Mouse (Mus musculus): ENCODE results near the gene Casq1.

Casq1 gene

GRCm38 (mm10) chr1:172206141-172206917 is 13.3 kb downstream of the Casq1 start, which contains the start of gene Pea15a:
Pea15a (minus strand) TSS chr1:172206804.
- peak; percentile 74 for DNase-seq (ENCODE audit: low spot score in 2 of 2)

- DNase-seq (ENCODE audit: low spot score in 2 of 2), result no peak
These were observed 14.0 kb downstream of the Casq1 start for GRCm38 (mm10) chr1:172205741-172206087.

- DNase-seq (ENCODE audit: low spot score in 2 of 2), result no peak
These were observed 14.6 kb downstream of the Casq1 start for GRCm38 (mm10) chr1:172204814-172205740.

- DNase-seq (ENCODE audit: low spot score in 2 of 2), result no peak
These were observed 15.4 kb downstream of the Casq1 start for GRCm38 (mm10) chr1:172204033-172204813.

- no peak for DNase-seq (ENCODE audit: low spot score in 2 of 2)
These were observed 16.1 kb downstream of the Casq1 start for GRCm38 (mm10) chr1:172203566-172203965.

- DNase-seq (ENCODE audit: low spot score in 2 of 2), result no peak
These were observed 16.7 kb downstream of the Casq1 start for GRCm38 (mm10) chr1:172202894-172203522.

- DNase-seq (ENCODE audit: low spot score in 2 of 2), result no peak
These were observed 17.4 kb downstream of the Casq1 start for GRCm38 (mm10) chr1:172201967-172202880.

- peak; percentile 66 to 69 for DNase-seq (ENCODE audit: low spot score in 2 of 2)
These were observed 18.7 kb downstream of the Casq1 start for GRCm38 (mm10) chr1:172200871-172201447.

GRCm38 (mm10) chr1:172200161-172200560 is 19.5 kb downstream of the Casq1 start:
- DNase-seq (ENCODE audit: low spot score in 2 of 2), result no peak

- DNase-seq (ENCODE audit: low spot score in 2 of 2), result no peak
These were observed 20.7 kb downstream of the Casq1 start for GRCm38 (mm10) chr1:172198996-172199395.

GRCm38 (mm10) chr1:172198316-172198715 is 21.4 kb downstream of the Casq1 start:
- DNase-seq (ENCODE audit: low spot score in 2 of 2), result no peak

- DNase-seq (ENCODE audit: low spot score in 2 of 2), result no peak
These were observed 21.8 kb downstream of the Casq1 start for GRCm38 (mm10) chr1:172197851-172198250.

GRCm38 (mm10) chr1:172197146-172197545 is 22.5 kb downstream of the Casq1 start:
- no peak for DNase-seq (ENCODE audit: low spot score in 2 of 2)

- DNase-seq (ENCODE audit: low spot score in 2 of 2), result no peak
These were observed 25.2 kb downstream of the Casq1 start for GRCm38 (mm10) chr1:172194435-172194834.

GRCm38 (mm10) chr1:172192217-172192616 is 27.5 kb downstream of the Casq1 start:
- no peak for DNase-seq (ENCODE audit: low spot score in 2 of 2)

GRCm38 (mm10) chr1:172191578-172191977 is 28.1 kb downstream of the Casq1 start:
- DNase-seq (ENCODE audit: low spot score in 2 of 2), result no peak

GRCm38 (mm10) chr1:172188891-172189290 is 30.8 kb downstream of the Casq1 start:
- no peak for DNase-seq (ENCODE audit: low spot score in 2 of 2)

- DNase-seq (ENCODE audit: low spot score in 2 of 2), result no peak
These were observed 33.0 kb downstream of the Casq1 start for GRCm38 (mm10) chr1:172186401-172187289.

- no peak for DNase-seq (ENCODE audit: low spot score in 2 of 2)
These were observed 35.8 kb downstream of the Casq1 start for GRCm38 (mm10) chr1:172183915-172184314.

Measured in right cerebral cortex, postnatal 36 days (tissue).